Mouse (Mus musculus): ENCODE measurements at regions not wholly inside any gene's neighbourhood (a gene's known extent, or its start where the extent isn't known, plus 50 kb on each side); places are given as distances from the start of the nearest gene placed in this dataset.

- DNase-seq = peak; percentile 33 to 56
Observed at GRCm38 (mm10) chrX:62584011-62584625, 116.3 kb downstream of the 4931400O07Rik start.

Data from cerebellum, postnatal 36 days (tissue).